Mouse (Mus musculus) stomach, postnatal 0 days (tissue): ENCODE results near the gene Fgfr2.

Source experiments
- CTCF ChIP-seq: IDR thresholded peaks from 2 replicates; pipeline ENCODE4 v1.5.1; 2016; ENCODE audit warnings: antibody characterized with exemption, low read depth, mild to moderate bottlenecking, moderate library complexity
- EP300 ChIP-seq: optimal IDR thresholded peaks from 2 replicates; pipeline ENCODE3; 2016; ENCODE audit warnings: antibody characterized with exemption

DNA sequence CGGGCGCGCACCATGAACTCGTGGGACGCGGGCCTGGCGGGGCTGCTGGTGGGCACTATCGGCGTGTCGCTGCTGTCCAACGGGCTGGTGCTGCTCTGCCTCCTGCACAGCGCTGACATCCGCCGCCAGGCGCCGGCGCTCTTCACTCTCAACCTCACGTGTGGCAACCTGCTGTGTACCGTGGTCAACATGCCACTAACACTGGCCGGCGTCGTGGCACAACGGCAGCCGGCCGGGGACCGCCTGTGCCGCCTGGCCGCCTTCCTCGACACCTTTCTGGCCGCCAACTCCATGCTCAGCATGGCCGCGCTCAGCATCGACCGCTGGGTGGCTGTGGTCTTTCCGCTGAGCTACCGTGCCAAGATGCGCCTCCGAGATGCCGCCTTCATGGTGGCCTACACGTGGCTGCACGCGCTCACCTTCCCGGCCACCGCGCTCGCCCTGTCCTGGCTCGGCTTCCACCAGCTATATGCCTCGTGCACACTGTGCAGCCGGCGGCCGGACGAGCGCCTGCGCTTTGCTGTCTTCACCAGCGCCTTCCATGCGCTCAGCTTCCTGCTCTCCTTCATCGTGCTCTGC, 1156.1 kb downstream of the Fgfr2 start:
- no peak for TF ChIP-seq CTCF
- no peak for TF ChIP-seq EP300
